In the genomic region with DNA sequence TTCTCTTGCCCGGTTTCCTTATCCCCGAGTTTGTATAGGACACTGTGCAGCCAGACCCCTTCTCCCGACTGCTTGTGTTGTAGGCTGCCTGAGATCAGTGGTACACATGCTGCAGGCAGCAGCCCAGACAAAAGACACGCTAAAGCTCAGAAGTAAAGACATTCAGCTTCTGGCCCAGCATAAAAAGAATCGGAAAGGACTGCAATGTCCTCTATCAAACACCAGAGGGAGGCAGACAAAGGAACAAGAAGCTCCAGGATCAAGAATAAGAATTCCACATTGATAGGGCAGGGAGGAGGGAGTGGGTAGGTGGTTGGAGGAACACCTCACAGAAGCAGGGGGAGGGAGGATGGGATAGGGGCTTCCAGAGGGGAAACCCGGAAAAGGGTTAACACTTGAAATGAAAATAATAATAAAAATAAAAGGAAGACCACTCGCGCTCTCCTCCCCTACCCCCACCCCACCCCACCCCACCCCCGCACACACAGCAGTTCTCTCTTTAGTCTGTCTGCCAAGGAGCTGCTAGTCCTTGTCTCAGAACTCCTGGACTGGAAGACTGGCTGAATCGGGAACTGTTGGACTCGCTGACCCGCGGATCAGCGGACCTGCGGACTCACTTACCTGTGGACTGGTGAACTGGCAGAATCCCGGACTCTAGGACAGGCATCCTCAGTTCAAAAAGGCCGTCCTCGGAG, we compare ENCODE assay signal across 10 mouse cellular contexts. TPM values are rescaled to one million over a fixed set of nuclear protein-coding genes. Genes with fewer than 3 reads are reported as not detected.
A peak's percentile ranks its signal among the peaks of the same experiment; 100 is the strongest.
DNase-seq lines count a peak whose midpoint lies in the region; ATAC-seq and TF ChIP-seq lines count a peak whose summit lies in the region.
"Had no signal": no experiment of that assay in that cellular context is flagged by ENCODE, and none has a peak within 500 bp of the region (broad histone marks: within the 10 kb centered on the region; RNA-seq: fewer than 3 reads in every experiment).

No protein-coding gene starts in this region.

- no peak for ATAC-seq in lung, postnatal 0 days
- no peak for ATAC-seq in embryonic facial prominence, embryonic 13.5 days (ENCODE audit: insufficient number of reproducible peaks, insufficient read depth, low FRiP score, low TSS enrichment, low read depth)
- no peak for ATAC-seq in kidney, postnatal 0 days (replicated peaks; ENCODE audit: low FRiP score, low read depth)
- ATAC-seq in erythroblast, adult 5-6 weeks (replicated peaks; ENCODE audit: low FRiP score, poor library complexity, severe bottlenecking): no peak

- no peaks in the 10 kb centered on the region for H3K4me1 ChIP-seq in lung, postnatal 0 days (ENCODE audit: insufficient read depth, low read depth, low read length)
- no peaks in the 10 kb centered on the region for H3K4me1 ChIP-seq in embryonic facial prominence, embryonic 13.5 days
- no peaks in the 10 kb centered on the region for H3K4me1 ChIP-seq in kidney, postnatal 0 days (replicated peaks; ENCODE audit: insufficient read depth, low read length)
- H3K4me1 ChIP-seq: lung, embryonic 15.5 days had no signal

- H3K9ac ChIP-seq in lung, postnatal 0 days (replicated peaks; ENCODE audit: low read depth): no peak overlapping the region
- no peak overlapping the region for H3K9ac ChIP-seq in embryonic facial prominence, embryonic 13.5 days
- H3K9ac ChIP-seq in kidney, postnatal 0 days (ENCODE audit: low read depth, low read length): no peak overlapping the region
- H3K9ac ChIP-seq: lung, embryonic 15.5 days had no signal

- no peak overlapping the region for H3K4me2 ChIP-seq in lung, postnatal 0 days (replicated peaks; ENCODE audit: low read depth, low read length)
- peak overlapping the region; percentile 33; the same call in 1 of the 2 replicates for H3K4me2 ChIP-seq in embryonic facial prominence, embryonic 13.5 days
- H3K4me2 ChIP-seq in kidney, postnatal 0 days (ENCODE audit: low read length): peak overlapping the region; percentile 10; the same call in 1 of the 2 replicates
- H3K4me2 ChIP-seq: lung, embryonic 15.5 days had no signal

- 44% methylated on average over 13 of the region's 18 CpGs for WGBS in lung, postnatal 0 days
- WGBS in embryonic facial prominence, embryonic 13.5 days: 25% methylated on average over 5 of the region's 18 CpGs
- WGBS in kidney, postnatal 0 days: 0% methylated on average over 1 of the region's 18 CpGs

- TF ChIP-seq EP300 in lung, postnatal 0 days (IDR thresholded peaks at IDR 0.05): no peak

- H3K36me3 ChIP-seq in lung, postnatal 0 days (ENCODE audit: insufficient read depth, low read length): no peaks in the 10 kb centered on the region
- H3K36me3 ChIP-seq in embryonic facial prominence, embryonic 13.5 days: no peaks in the 10 kb centered on the region
- no peaks in the 10 kb centered on the region for H3K36me3 ChIP-seq in kidney, postnatal 0 days (ENCODE audit: insufficient read depth, low read length)
- H3K36me3 ChIP-seq: lung, embryonic 15.5 days had no signal

- no peaks in the 10 kb centered on the region for H3K27me3 ChIP-seq in lung, postnatal 0 days (replicated peaks; ENCODE audit: insufficient read depth, low read length)
- H3K27me3 ChIP-seq in embryonic facial prominence, embryonic 13.5 days: no peaks in the 10 kb centered on the region
- H3K27me3 ChIP-seq in kidney, postnatal 0 days (ENCODE audit: insufficient read depth, low read length): no peaks in the 10 kb centered on the region
- H3K27me3 ChIP-seq: lung, embryonic 15.5 days had no signal

- H3K27ac ChIP-seq in lung, postnatal 0 days (ENCODE audit: low read length): no peak overlapping the region
- no peak overlapping the region for H3K27ac ChIP-seq in embryonic facial prominence, embryonic 13.5 days
- no peak overlapping the region for H3K27ac ChIP-seq in kidney, postnatal 0 days
- H3K27ac ChIP-seq: lung, embryonic 15.5 days had no signal

- no peak for TF ChIP-seq CTCF in lung, postnatal 0 days (IDR thresholded peaks at IDR 0.05)
- TF ChIP-seq CTCF in kidney, postnatal 0 days (IDR thresholded peaks at IDR 0.05; ENCODE audit: low read depth): no peak

- no peak overlapping the region for H3K4me3 ChIP-seq in lung, postnatal 0 days (ENCODE audit: low read depth, low read length)
- H3K4me3 ChIP-seq in embryonic facial prominence, embryonic 13.5 days: no peak overlapping the region
- no peak overlapping the region for H3K4me3 ChIP-seq in kidney, postnatal 0 days (replicated peaks; ENCODE audit: low read depth, low read length)
- H3K4me3 ChIP-seq: lung, embryonic 15.5 days had no signal

- DNase-seq in lung, postnatal 0 days (ENCODE audit: low spot score): peak; percentile 13
- no peak for DNase-seq in lung, postnatal 4 days
- peak; percentile 64 for DNase-seq in kidney, postnatal 0 days (ENCODE audit: low spot score)
- peak; percentile 4 for DNase-seq in retina, postnatal 7 days (ENCODE audit: low read depth, low spot score)
- DNase-seq in cerebellum, adult 9-10 months: no peak
- DNase-seq in cerebellum, adult 11 months: no peak

- no peaks in the 10 kb centered on the region for H3K9me3 ChIP-seq in lung, postnatal 0 days (ENCODE audit: low read length)
- H3K9me3 ChIP-seq in embryonic facial prominence, embryonic 13.5 days: no peaks in the 10 kb centered on the region
- no peaks in the 10 kb centered on the region for H3K9me3 ChIP-seq in kidney, postnatal 0 days (replicated peaks; ENCODE audit: low read length)
- H3K9me3 ChIP-seq: lung, embryonic 15.5 days had no signal

RNA-seq across cellular contexts. Expression of gene Kdm5d, which starts 24.6 kb away (rescaled TPM):
- not detected in 2 replicates for polyA plus RNA-seq in lung, postnatal 0 days (2015; fragmentation: Nextera tagmentation; extraction: Ambion mirVana)
- 8.7 and 13.2 TPM in 2 replicates for polyA plus RNA-seq in embryonic facial prominence, embryonic 13.5 days (2015; fragmentation: Nextera tagmentation; extraction: Ambion mirVana)
- 12.6 TPM in 2 replicates for polyA plus RNA-seq in kidney, postnatal 0 days (2015; fragmentation: Nextera tagmentation; extraction: Ambion mirVana)
- total RNA-seq in erythroblast, adult 5-6 weeks (2015; ENCODE audit: low replicate concordance): 8.8 and 21.9 TPM in 2 replicates
- 21.1 and 24.4 TPM in 2 replicates for total RNA-seq in erythroblast, adult 5-6 weeks (2017; ENCODE audit: low replicate concordance)

RNA-seq across cellular contexts. Expression of gene Uba1y, which starts 54.6 kb away (rescaled TPM):
- polyA plus RNA-seq in lung, postnatal 0 days (2015; fragmentation: Nextera tagmentation; extraction: Ambion mirVana): not detected in 2 replicates
- polyA plus RNA-seq in embryonic facial prominence, embryonic 13.5 days (2015; fragmentation: Nextera tagmentation; extraction: Ambion mirVana): not detected in 2 replicates
- polyA plus RNA-seq in kidney, postnatal 0 days (2015; fragmentation: Nextera tagmentation; extraction: Ambion mirVana): not detected in 2 replicates
- total RNA-seq in erythroblast, adult 5-6 weeks (2015; ENCODE audit: low replicate concordance): not detected in 2 replicates
- total RNA-seq in erythroblast, adult 5-6 weeks (2017; ENCODE audit: low replicate concordance): not detected in 2 replicates
- polyA plus RNA-seq: lung, embryonic 15.5 days; stomach, embryonic 16.5 days had no signal

Comparison
In these comparisons a context has a peak if more than half of its experiments do, and no peak if none do; other contexts are left out.
1. DNase-seq: peak in lung, postnatal 0 days (single experiment), kidney, postnatal 0 days (single experiment) and retina, postnatal 7 days (single experiment); none in lung, postnatal 4 days (0 of 2), cerebellum, adult 9-10 months (single experiment) and cerebellum, adult 11 months (single experiment).